Mouse (Mus musculus) neutrophil, adult 59 days (primary cell): ENCODE results near the gene Gm49601. TPM values are rescaled to one million over a fixed set of nuclear protein-coding genes. Genes with fewer than 3 reads are reported as not detected.

Experiments used
- total RNA-seq, 2 experiments: library from RNA; stranded (reverse); gene quantifications; 1 replicate in 1 of 2; 2 replicates in 1 of 2; pipeline ENCODE4 v1.2.4; 2023

Gm49601 gene
- 10 to 100 TPM; 57.0 to 57.7 TPM for total RNA-seq

GRCm38 (mm10) chr16:18626376-18626878 is at the start of gene Gm49601:
Gene Gm49601 (minus strand): TSS chr16:18626427.

GRCm38 (mm10) chr16:18629390-18630231 is 3.4 kb upstream of the Gm49601 start, which contains the start of gene Sept5:
Gene Sept5 (minus strand): TSS chr16:18629954.

GRCm38 (mm10) chr16:18622019-18622418 is 4.2 kb downstream of the Gm49601 start, which contains the start of gene Gp1bb:
Gene Gp1bb (minus strand): TSS chr16:18622403.

GRCm38 (mm10) chr16:18589804-18590790 is 36.1 kb downstream of the Gm49601 start, which contains the start of gene Tbx1:
Gene Tbx1 (minus strand): TSS chr16:18590671.

Other genes with a start within 250 kb of the Gm49601 start
- gene Txnrd2, start 200.0 kb downstream of the Gm49601 start, total RNA-seq, result 10 to 100 TPM; 10.8 to 11.2 TPM
- 10 to 100 TPM; 29.2 to 31.2 TPM for gene Comt, start 199.6 kb downstream of the Gm49601 start, total RNA-seq
- 1 to 10 TPM; 2.0 to 2.2 TPM for gene Gnb1l, start 127.7 kb downstream of the Gm49601 start, total RNA-seq
- gene Rtl10, start 127.5 kb downstream of the Gm49601 start, total RNA-seq, result 1 to 10 TPM; 2.1 to 2.4 TPM
- gene Tbx1, start 35.8 kb downstream of the Gm49601 start, total RNA-seq, result not detected
- gene Gp1bb, start 4.0 kb downstream of the Gm49601 start, total RNA-seq, result under 1 TPM in 1 of 2 experiments, not detected in 1; 0.86 TPM
- 100 to 1,000 TPM; 177 to 200 TPM for gene Sept5, start 3.5 kb upstream of the Gm49601 start, total RNA-seq
- under 1 TPM in 1 of 2 experiments, not detected in 1; 0.35 TPM for gene Cldn5, start 150.4 kb upstream of the Gm49601 start, total RNA-seq
- 10 to 100 TPM; 61.3 to 67.0 TPM for gene Ufd1, start 185.4 kb upstream of the Gm49601 start, total RNA-seq
- 10 to 100 TPM; 36.6 to 36.7 TPM for gene Cdc45, start 185.6 kb upstream of the Gm49601 start, total RNA-seq
- 1 to 10 TPM; 6.6 to 9.2 TPM for gene 2510002D24Rik, start 210.2 kb upstream of the Gm49601 start, total RNA-seq
- gene Gm28539, start 210.2 kb upstream of the Gm49601 start, total RNA-seq, result 1 to 10 TPM; 3.6 to 7.0 TPM